Mouse (Mus musculus): ENCODE data around the gene Psat1.

Psat1 gene

GRCm38 (mm10) chr19:15866126-15866525 lies 81.0 kb downstream of the Psat1 start:
- no peak for DNase-seq (ENCODE audit: low read depth, low spot score)

- no peak for DNase-seq (ENCODE audit: low read depth, low spot score)
These were observed 81.7 kb downstream of the Psat1 start for GRCm38 (mm10) chr19:15865431-15865830.

DNA sequence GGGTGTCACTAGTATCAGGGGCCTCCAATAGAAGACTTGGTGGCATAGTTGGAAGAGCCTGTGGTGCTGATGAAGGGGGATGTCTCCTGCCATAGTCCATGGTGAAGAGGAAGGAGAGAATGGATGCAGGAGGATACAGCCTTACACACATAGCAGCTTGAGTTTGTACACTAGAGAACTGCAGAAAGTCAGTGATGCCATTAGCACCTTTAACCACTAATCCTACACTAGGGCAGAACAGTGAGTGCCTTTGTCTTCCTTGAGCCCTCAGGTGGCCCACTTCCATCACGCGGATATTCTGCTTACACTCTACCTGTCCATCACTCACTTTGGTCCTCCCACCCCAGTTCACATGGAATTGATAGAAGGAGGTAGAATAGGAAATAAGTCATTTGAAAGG lies 83.0 kb downstream of the Psat1 start:
- DNase-seq (ENCODE audit: low read depth, low spot score): no peak

DNA sequence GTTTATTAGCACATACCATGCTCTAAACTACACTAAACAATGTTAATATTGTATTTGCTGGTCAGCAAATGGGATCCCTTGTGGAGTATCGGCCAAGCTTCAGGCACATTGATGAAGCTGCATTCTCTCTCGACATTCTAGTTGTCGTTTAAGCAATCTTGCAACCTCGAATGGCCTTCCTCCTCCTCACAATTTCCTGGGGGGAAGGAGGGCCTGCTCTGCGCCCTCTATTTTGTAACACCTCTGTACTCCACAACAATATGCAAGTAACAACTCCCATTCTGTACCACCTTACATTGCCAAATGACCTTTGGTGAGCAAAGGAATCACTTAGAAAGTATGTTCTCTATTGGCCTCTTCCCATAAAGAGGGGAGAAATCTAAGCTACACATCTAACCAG lies 91.8 kb downstream of the Psat1 start:
- DNase-seq (ENCODE audit: low read depth, low spot score): no peak
